Mouse (Mus musculus): ENCODE measurements around the gene Gli3. TPM values are rescaled to one million over a fixed set of nuclear protein-coding genes. Genes with fewer than 3 reads are reported as not detected.

Gene Gli3
- total RNA-seq, 2 experiments from 2014 or later: 1.4 TPM

- no peak for DNase-seq
- Histone ChIP-seq H3K4me3 (no peak overlapping the region), H3K27ac (peak overlapping the region; percentile 60)
- intact Hi-C loops (cut with DNase I): no loop called here
- no peak for TF ChIP-seq CTCF (IDR thresholded peaks at IDR 0.05)
Measured at GRCm38 (mm10) chr13:15742308-15742707, 279.3 kb downstream of the Gli3 start.

- no peak overlapping the region for H3K4me3 ChIP-seq
- peak overlapping the region; percentile 60 for H3K27ac ChIP-seq
- intact Hi-C loops (cut with DNase I): no loop called here
- DNase-seq: no peak
- TF ChIP-seq CTCF (IDR thresholded peaks at IDR 0.05): no peak
Measured at GRCm38 (mm10) chr13:15742777-15743176, 279.7 kb downstream of the Gli3 start.

GRCm38 (mm10) chr13:15758835-15759632 is 296.0 kb downstream of the Gli3 start:
- intact Hi-C loops (cut with DNase I): no loop called here
- peak; percentile 99; the same call in 1 of the 2 replicates for TF ChIP-seq CTCF (IDR thresholded peaks at IDR 0.05)
- Histone ChIP-seq H3K27ac (peak overlapping the region; percentile 79), H3K4me3 (peak overlapping the region; percentile 68)
- DNase-seq: peak; percentile 82

GRCm38 (mm10) chr13:15759633-15760441 is 296.8 kb downstream of the Gli3 start:
- peak overlapping the region; percentile 79 for H3K27ac ChIP-seq
- peak overlapping the region; percentile 68 for H3K4me3 ChIP-seq
- no peak for DNase-seq
- no peak for TF ChIP-seq CTCF (IDR thresholded peaks at IDR 0.05)
- intact Hi-C loops (cut with DNase I): no loop called here

- DNase-seq: no peak
- Histone ChIP-seq H3K4me3 (no peak overlapping the region), H3K27ac (no peak overlapping the region)
- intact Hi-C loops (cut with DNase I): loop anchor here (2.0 kb wide), 1 partner anchor 1113 kb away; no protein-coding TSS in a partner anchor
- no peak for TF ChIP-seq CTCF (IDR thresholded peaks at IDR 0.05)
Measured at GRCm38 (mm10) chr13:15762291-15762690, 299.3 kb downstream of the Gli3 start.

GRCm38 (mm10) chr13:15762901-15763417 is 299.9 kb downstream of the Gli3 start:
- H3K27ac ChIP-seq: no peak overlapping the region

GRCm38 (mm10) chr13:15777624-15778023 is 314.6 kb downstream of the Gli3 start:
- Histone ChIP-seq H3K27ac (no peak overlapping the region), H3K4me3 (no peak overlapping the region)
- DNase-seq: no peak
- no peak for TF ChIP-seq CTCF (IDR thresholded peaks at IDR 0.05)
- intact Hi-C loops (cut with DNase I): no loop called here

More at GRCm38 (mm10) chr13:15762901-15763417, 299.9 kb downstream of the Gli3 start:
- TF ChIP-seq CTCF (IDR thresholded peaks at IDR 0.05): peak; percentile 70
- intact Hi-C loops (cut with DNase I): loop anchor here (2.0 kb wide), 1 partner anchor 1114 kb away; no protein-coding TSS in a partner anchor
- no peak for DNase-seq
- no peak overlapping the region for H3K4me3 ChIP-seq
